Mouse (Mus musculus): ENCODE data around the gene Wdr81. TPM values are rescaled to one million over a fixed set of nuclear protein-coding genes. Genes with fewer than 3 reads are reported as not detected.

The Wdr81 gene
- polyA plus RNA-seq, 1 experiment from 2014 or later = 3.3 TPM

DNA sequence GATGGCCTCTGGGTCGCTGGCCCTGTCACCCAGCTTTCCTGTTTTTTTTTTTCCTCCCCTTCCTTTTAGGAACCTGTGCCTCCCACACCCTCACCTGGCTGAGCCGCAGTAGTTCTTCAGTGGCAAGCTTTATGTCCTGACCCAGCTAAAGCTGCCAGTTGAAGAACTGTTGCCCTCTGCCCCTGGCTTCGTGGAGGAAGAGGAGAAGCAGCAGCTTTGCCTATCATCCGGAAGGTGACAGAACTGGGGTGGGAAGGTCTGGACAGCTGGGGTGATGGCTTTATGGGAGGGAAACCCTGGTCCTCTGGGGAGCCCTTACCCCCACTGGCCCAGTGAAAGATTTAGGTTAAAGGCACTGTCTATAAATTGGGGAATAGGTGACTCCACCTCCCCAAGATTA lies 9.1 kb upstream of the Wdr81 start:
- ATAC-seq (ENCODE audit: insufficient number of reproducible peaks, low FRiP score, low TSS enrichment, low read depth) = no peak
- Histone ChIP-seq H3K4me1 (ENCODE audit: control insufficient read depth, insufficient read depth, low read length) (peaks cover 25% of the 10 kb centered on the region), H3K9me3 (ENCODE audit: control insufficient read depth, low read length) (no peaks in the 10 kb centered on the region), H3K9ac (ENCODE audit: low read length) (no peak overlapping the region), H3K27ac (replicated peaks; ENCODE audit: low read depth, low read length) (peak overlapping the region; percentile 30; the same call in 1 of the 2 replicates), H3K36me3 (ENCODE audit: control insufficient read depth, insufficient read depth, low read length) (peaks cover 3% of the 10 kb centered on the region; the same call in 1 of the 2 replicates), H3K27me3 (ENCODE audit: control insufficient read depth, insufficient read depth, low read length) (no peaks in the 10 kb centered on the region), H3K4me2 (ENCODE audit: low read depth, severe bottlenecking) (peak overlapping the region; percentile 96; the same call in 1 of the 2 replicates), H3K4me3 (ENCODE audit: low read depth, low read length) (0 out of 2 replicates have a peak overlapping the region, but pooled peaks have one; percentile 1)
- DNase-seq (ENCODE audit: low spot score) = no peak
- 55% methylated on average over 4 of the region's 4 CpGs for WGBS

DNA sequence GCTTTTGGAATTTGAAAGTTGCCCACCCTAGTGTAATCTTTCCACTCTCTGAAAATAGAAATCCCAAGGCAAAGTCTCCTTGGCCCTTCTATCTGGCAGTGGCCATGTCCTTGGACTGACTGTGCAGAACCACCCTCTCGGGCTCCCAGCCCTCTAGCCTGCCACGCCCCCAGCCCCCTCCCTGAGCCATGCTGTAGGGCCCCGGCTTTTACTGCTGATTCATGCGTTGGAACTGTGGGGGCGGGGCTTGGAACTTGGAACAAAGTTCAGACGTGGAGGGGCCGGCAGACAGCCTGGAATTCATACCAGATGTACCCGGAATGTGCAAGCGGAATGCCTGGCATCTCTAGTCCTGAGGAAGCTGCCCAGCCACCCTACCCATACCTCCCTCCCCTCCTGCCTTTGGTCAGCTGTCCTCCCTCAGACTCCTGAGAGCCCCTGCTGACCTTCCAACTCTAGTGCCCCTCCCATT lies 8.4 kb upstream of the Wdr81 start:
- peaks cover 25% of the 10 kb centered on the region for H3K4me1 ChIP-seq (ENCODE audit: control insufficient read depth, insufficient read depth, low read length)
- no peaks in the 10 kb centered on the region for H3K27me3 ChIP-seq (ENCODE audit: control insufficient read depth, insufficient read depth, low read length)
- H3K27ac ChIP-seq (replicated peaks; ENCODE audit: low read depth, low read length) = no peak overlapping the region; the same call in 1 of the 2 replicates
- ATAC-seq (ENCODE audit: insufficient number of reproducible peaks, low FRiP score, low TSS enrichment, low read depth) (0 out of 2 replicates have a peak, but pooled peaks have one; percentile 19), DNase-seq (ENCODE audit: low spot score) (peak; percentile 90)
- H3K4me3 ChIP-seq (ENCODE audit: low read depth, low read length) = peak overlapping the region; percentile 65
- peak overlapping the region; percentile 96 for H3K4me2 ChIP-seq (ENCODE audit: low read depth, severe bottlenecking)
- H3K9me3 ChIP-seq (ENCODE audit: control insufficient read depth, low read length) = no peaks in the 10 kb centered on the region
- WGBS = under 1% methylated on average over 9 of the region's 9 CpGs
- H3K36me3 ChIP-seq (ENCODE audit: control insufficient read depth, insufficient read depth, low read length) = peaks cover 3% of the 10 kb centered on the region; the same call in 1 of the 2 replicates
- no peak overlapping the region for H3K9ac ChIP-seq (ENCODE audit: low read length)

DNA sequence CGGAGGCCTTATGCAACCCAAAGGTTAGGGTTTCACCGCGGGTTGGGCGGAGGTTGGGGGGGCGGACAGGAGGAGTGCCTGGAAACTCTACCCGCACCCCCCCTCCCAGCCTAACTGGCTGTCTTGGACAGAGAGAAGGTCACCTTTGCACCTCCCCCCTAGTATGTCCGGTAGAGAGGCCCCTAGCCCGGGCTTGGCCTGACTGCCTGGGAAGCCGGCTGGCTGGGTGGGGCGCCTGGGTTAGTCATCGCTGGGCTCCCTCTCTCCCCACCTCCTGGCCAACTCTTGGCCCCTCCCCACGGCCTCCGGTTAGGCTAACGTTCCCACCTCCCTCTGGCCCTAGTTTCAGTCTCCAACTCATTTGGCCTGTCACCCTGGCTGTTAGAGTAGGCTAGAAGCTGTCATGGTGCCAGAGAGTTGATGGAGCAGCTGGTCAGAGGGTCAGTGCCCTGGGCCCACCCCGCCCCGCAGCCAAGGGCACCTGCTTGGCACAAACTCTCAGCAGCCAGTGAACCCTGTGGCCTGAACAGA lies 7.8 kb upstream of the Wdr81 start:
- Histone ChIP-seq H3K27me3 (ENCODE audit: control insufficient read depth, insufficient read depth, low read length) (no peaks in the 10 kb centered on the region), H3K4me1 (ENCODE audit: control insufficient read depth, insufficient read depth, low read length) (peaks cover 25% of the 10 kb centered on the region), H3K4me2 (ENCODE audit: low read depth, severe bottlenecking) (peak overlapping the region; percentile 96), H3K36me3 (ENCODE audit: control insufficient read depth, insufficient read depth, low read length) (peaks cover 3% of the 10 kb centered on the region; the same call in 1 of the 2 replicates), H3K9me3 (ENCODE audit: control insufficient read depth, low read length) (no peaks in the 10 kb centered on the region), H3K27ac (replicated peaks; ENCODE audit: low read depth, low read length) (0 out of 2 replicates have a peak overlapping the region, but pooled peaks have one; percentile 32), H3K9ac (ENCODE audit: low read length) (peak overlapping the region; percentile 30; the same call in 1 of the 2 replicates), H3K4me3 (ENCODE audit: low read depth, low read length) (peak overlapping the region; percentile 65)
- 5% methylated on average over 16 of the region's 16 CpGs for WGBS
- peak; percentile 16; the same call in 1 of the 2 replicates for ATAC-seq (ENCODE audit: insufficient number of reproducible peaks, low FRiP score, low TSS enrichment, low read depth)
- no peak for DNase-seq (ENCODE audit: low spot score)

DNA sequence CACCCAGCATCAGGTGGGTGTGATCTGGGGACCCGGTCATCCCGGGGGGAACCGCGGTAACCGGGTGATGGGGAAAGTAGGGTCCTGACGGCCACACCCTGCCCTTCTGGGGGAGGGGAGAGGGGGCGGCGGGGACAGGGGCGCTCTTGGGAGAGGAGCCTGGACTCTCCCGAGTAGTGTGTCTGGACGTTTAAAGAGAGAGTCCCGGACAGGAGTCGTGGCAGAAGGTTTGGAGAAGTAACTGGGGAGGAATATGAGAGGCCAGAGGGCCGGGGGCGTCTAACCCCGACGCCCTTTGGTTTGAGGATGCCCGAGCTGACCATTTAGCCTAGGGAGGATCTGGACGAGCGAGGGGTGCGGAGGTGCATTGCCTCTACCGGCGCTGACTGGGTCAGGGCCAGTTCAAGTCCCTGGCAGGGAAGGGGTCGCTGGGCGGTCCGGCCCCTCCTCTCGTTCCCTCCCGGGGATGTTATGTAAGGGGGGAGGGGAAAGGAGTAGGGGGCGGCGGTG lies 7.3 kb upstream of the Wdr81 start:
- H3K4me2 ChIP-seq (ENCODE audit: low read depth, severe bottlenecking) = peak overlapping the region; percentile 96
- peak; percentile 10; the same call in 1 of the 2 replicates for ATAC-seq (ENCODE audit: insufficient number of reproducible peaks, low FRiP score, low TSS enrichment, low read depth)
- no peaks in the 10 kb centered on the region for H3K9me3 ChIP-seq (ENCODE audit: control insufficient read depth, low read length)
- peak overlapping the region; percentile 65 for H3K4me3 ChIP-seq (ENCODE audit: low read depth, low read length)
- under 1% methylated on average over 29 of the region's 30 CpGs for WGBS
- peaks cover 25% of the 10 kb centered on the region for H3K4me1 ChIP-seq (ENCODE audit: control insufficient read depth, insufficient read depth, low read length)
- 0 out of 2 replicates have a peak overlapping the region, but pooled peaks have one; percentile 26 for H3K27ac ChIP-seq (replicated peaks; ENCODE audit: low read depth, low read length)
- H3K36me3 ChIP-seq (ENCODE audit: control insufficient read depth, insufficient read depth, low read length) = peaks cover 1% of the 10 kb centered on the region; the same call in 1 of the 2 replicates
- DNase-seq (ENCODE audit: low spot score) = no peak
- peak overlapping the region; percentile 30; the same call in 1 of the 2 replicates for H3K9ac ChIP-seq (ENCODE audit: low read length)
- H3K27me3 ChIP-seq (ENCODE audit: control insufficient read depth, insufficient read depth, low read length) = no peaks in the 10 kb centered on the region

DNA sequence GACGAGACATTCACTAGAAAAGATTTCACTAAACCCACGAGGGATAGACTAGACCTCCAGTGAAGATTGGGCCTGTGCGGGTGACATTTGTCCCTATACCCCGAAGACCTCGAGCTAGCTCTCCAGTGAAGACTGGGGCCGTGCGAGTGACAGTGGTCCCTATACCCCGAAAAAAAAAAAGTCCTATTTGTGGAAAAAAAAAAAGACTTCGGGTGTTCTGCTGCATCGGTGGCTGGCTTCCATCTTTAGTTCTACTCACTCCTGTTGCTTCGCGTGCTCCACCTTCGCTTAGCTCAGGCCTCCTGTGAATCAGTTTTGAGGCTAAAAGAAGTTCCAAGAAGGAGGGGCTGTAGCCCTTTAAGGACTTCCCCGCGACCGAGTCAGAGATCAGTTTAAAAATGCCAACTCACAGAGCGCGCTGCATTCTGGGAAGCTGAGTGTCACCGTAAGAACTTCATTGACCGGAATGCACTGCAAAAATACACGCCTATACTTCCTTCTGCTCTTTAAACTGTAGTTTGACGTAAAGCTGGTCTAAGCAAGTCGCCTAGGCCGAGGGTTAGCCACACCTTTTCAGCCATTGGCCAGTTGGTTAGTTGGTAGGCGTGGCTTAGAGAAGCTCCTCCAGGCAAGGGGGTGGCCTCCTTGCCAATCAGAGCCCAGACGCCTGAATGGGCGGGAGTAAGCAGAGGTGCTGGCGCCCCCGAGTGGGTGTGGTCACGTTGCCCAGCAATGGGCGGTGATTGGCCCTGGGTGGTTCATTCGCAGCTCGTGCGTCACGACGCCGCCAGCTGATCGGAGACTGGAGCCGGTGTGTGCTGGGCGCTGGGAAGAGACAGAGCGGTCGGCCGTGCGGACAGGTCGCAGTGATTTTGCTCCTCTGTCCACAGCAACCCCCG lies 6.6 kb upstream of the Wdr81 start, which contains the start of gene Tlcd2:
Tlcd2 (plus strand) TSS at position 872 of the 899 bp plus-strand sequence.
- under 1% methylated on average over 46 of the region's 46 CpGs for WGBS
- peak; percentile 92 for ATAC-seq (ENCODE audit: insufficient number of reproducible peaks, low FRiP score, low TSS enrichment, low read depth)
- Histone ChIP-seq H3K27ac (replicated peaks; ENCODE audit: low read depth, low read length) (peak within 1 kb of the TSS; percentile 80), H3K9ac (ENCODE audit: low read length) (peak within 1 kb of the TSS; percentile 58), H3K36me3 (ENCODE audit: control insufficient read depth, insufficient read depth, low read length) (no peaks in the 10 kb centered on the region), H3K27me3 (ENCODE audit: control insufficient read depth, insufficient read depth, low read length) (no peaks in the 10 kb centered on the region), H3K9me3 (ENCODE audit: control insufficient read depth, low read length) (no peaks in the 10 kb centered on the region), H3K4me1 (ENCODE audit: control insufficient read depth, insufficient read depth, low read length) (peaks cover 25% of the 10 kb centered on the region), H3K4me3 (ENCODE audit: low read depth, low read length) (peak within 1 kb of the TSS; percentile 65), H3K4me2 (ENCODE audit: low read depth, severe bottlenecking) (peak within 1 kb of the TSS; percentile 96)
- peak; percentile 99 for DNase-seq (ENCODE audit: low spot score)

DNA sequence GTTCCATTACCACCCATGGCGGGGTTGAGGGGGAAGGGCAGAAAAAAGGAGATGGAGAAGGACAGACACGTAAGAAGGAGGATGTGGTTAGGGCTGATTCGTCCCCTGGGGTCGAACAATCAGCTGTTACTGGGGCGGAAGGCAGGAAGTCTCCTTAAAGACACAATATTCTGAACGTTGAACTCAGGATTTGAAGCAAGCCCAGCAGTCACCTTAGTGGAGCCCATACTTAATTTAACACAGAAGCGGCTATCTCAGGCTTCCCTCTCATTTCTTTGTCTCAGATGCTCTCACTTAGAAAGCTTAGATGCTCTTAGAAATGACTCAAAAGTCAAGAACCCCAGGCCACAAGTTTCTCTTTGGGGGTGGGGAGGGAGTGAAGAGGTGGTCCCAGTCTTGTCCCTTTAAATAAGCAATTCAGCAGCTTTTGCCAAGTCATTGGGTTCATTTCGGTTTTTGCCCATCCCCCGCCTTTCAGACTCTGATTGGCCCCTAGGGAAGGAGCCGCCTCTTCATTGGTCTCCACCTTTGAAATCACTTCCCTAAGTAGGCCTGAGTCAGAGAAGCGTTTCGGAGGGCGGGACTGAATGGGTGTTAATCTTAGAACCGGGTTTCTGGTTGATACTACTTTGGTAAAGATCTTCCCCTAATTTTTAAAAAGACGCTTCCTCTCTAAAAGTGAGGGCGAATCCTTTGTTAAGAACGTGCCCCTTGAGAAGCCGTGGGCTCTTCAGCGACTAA lies 5.8 kb upstream of the Wdr81 start:
- WGBS = 3% methylated on average over 19 of the region's 19 CpGs
- H3K9ac ChIP-seq (ENCODE audit: low read length) = peak overlapping the region; percentile 58
- peak overlapping the region; percentile 65 for H3K4me3 ChIP-seq (ENCODE audit: low read depth, low read length)
- DNase-seq (ENCODE audit: low spot score) (peak; percentile 87), ATAC-seq (ENCODE audit: insufficient number of reproducible peaks, low FRiP score, low TSS enrichment, low read depth) (no peak)
- H3K27ac ChIP-seq (replicated peaks; ENCODE audit: low read depth, low read length) = peak overlapping the region; percentile 80
- peak overlapping the region; percentile 78 for H3K4me2 ChIP-seq (ENCODE audit: low read depth, severe bottlenecking)
- H3K9me3 ChIP-seq (ENCODE audit: control insufficient read depth, low read length) = no peaks in the 10 kb centered on the region
- H3K4me1 ChIP-seq (ENCODE audit: control insufficient read depth, insufficient read depth, low read length) = peaks cover 25% of the 10 kb centered on the region
- no peaks in the 10 kb centered on the region for H3K27me3 ChIP-seq (ENCODE audit: control insufficient read depth, insufficient read depth, low read length)
- H3K36me3 ChIP-seq (ENCODE audit: control insufficient read depth, insufficient read depth, low read length) = no peaks in the 10 kb centered on the region

DNA sequence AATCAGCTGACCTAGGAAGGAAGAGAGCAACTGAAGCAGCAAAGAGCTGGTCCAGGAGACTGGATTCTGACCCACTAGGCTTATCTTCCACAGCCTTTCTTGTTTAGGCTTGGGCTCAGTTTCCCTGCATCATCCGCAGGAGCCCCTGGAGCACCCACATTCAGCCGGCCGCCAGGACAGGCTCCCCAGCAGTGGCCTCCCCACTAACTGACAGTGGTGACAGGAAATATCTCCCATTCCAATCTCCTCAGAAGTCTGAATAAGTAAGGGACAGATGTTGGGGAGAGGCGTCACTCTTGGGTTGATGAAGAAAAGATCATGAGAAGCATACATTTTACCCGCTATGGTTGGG lies 5.2 kb upstream of the Wdr81 start:
- peaks cover 29% of the 10 kb centered on the region for H3K4me1 ChIP-seq (ENCODE audit: control insufficient read depth, insufficient read depth, low read length)
- DNase-seq (ENCODE audit: low spot score) = no peak
- H3K27ac ChIP-seq (replicated peaks; ENCODE audit: low read depth, low read length) = peak overlapping the region; percentile 80; the same call in 1 of the 2 replicates
- no peak for ATAC-seq (ENCODE audit: insufficient number of reproducible peaks, low FRiP score, low TSS enrichment, low read depth)
- no peaks in the 10 kb centered on the region for H3K36me3 ChIP-seq (ENCODE audit: control insufficient read depth, insufficient read depth, low read length)
- H3K4me3 ChIP-seq (ENCODE audit: low read depth, low read length) = no peak overlapping the region
- H3K9me3 ChIP-seq (ENCODE audit: control insufficient read depth, low read length) = no peaks in the 10 kb centered on the region
- 29% methylated on average over 5 of the region's 5 CpGs for WGBS
- H3K4me2 ChIP-seq (ENCODE audit: low read depth, severe bottlenecking) = peak overlapping the region; percentile 78
- no peak overlapping the region for H3K9ac ChIP-seq (ENCODE audit: low read length)
- H3K27me3 ChIP-seq (ENCODE audit: control insufficient read depth, insufficient read depth, low read length) = no peaks in the 10 kb centered on the region

All from limb, embryonic 11.5 days (tissue).